Mouse (Mus musculus) hindbrain, embryonic 11.5 days (tissue): ENCODE results near the gene Gm13271. TPM values are rescaled to one million over a fixed set of nuclear protein-coding genes. Genes with fewer than 3 reads are reported as not detected.
"Not testable (repeated sequence)": the region's sequence is repeated elsewhere in the genome, so short reads cannot be mapped to it uniquely, and the experiment has no call there.

Experiments used
- ATAC-seq: fragments of 200-750 bp; cut with Nextera tagmentation; 2 replicates; pipeline ENCODE4 v1.8.0; 2017; ENCODE audit warnings: mild to moderate bottlenecking, moderate TSS enrichment, moderate library complexity; ENCODE audit not compliant: low FRiP score
- DNase-seq: peaks from one replicate; pipeline ENCODE4 v3.0.0-alpha.2; 2015; ENCODE audit warnings: low spot score
- H3K27ac ChIP-seq: fragments of 300-500 bp; sonication (generic); 2 replicates; pipeline ENCODE4 v1.5.1; 2014; ENCODE audit warnings: mild to moderate bottlenecking, low read depth, low read length
- H3K27me3 ChIP-seq: fragments of 300-500 bp; sonication (generic); 2 replicates; pipeline ENCODE4 v1.6.1; 2014; ENCODE audit warnings: mild to moderate bottlenecking, low read length, moderate library complexity, mixed read lengths; ENCODE audit not compliant: control insufficient read depth, insufficient read depth
- H3K36me3 ChIP-seq: fragments of 300-500 bp; sonication (generic); 2 replicates; pipeline ENCODE4 v1.6.1; 2014; ENCODE audit warnings: mild to moderate bottlenecking, low read length, moderate library complexity, mixed read lengths; ENCODE audit not compliant: control insufficient read depth, insufficient read depth
- H3K4me1 ChIP-seq: fragments of 300-500 bp; sonication (generic); replicated peaks from 2 replicates; pipeline ENCODE4 v1.6.1; 2014; ENCODE audit warnings: low read length, mixed read lengths; ENCODE audit not compliant: control insufficient read depth, insufficient read depth
- H3K4me2 ChIP-seq: fragments of 300-500 bp; sonication (generic); replicated peaks from 2 replicates; pipeline ENCODE4 v1.6.1; 2014; ENCODE audit warnings: mild to moderate bottlenecking, low read depth, low read length
- H3K4me3 ChIP-seq: fragments of 300-500 bp; sonication (generic); 2 replicates; pipeline ENCODE4 v1.5.1; 2014; ENCODE audit warnings: low read depth, low read length
- H3K9ac ChIP-seq: fragments of 300-500 bp; sonication (generic); 2 replicates; pipeline ENCODE4 v1.6.1; 2014; ENCODE audit warnings: low read depth, low read length
- H3K9me3 ChIP-seq: fragments of 300-500 bp; sonication (generic); 2 replicates; pipeline ENCODE4 v1.6.1; 2016; ENCODE audit warnings: low read length; ENCODE audit not compliant: control insufficient read depth
- WGBS: fragments of 180-500 bp; shearing (Covaris S2); extraction: QIAGEN DNeasy Blood & Tissue Kit; methylation state at CpG from one replicate; pipeline ENCODE4 v1.1.7; 2014; 5-methylcytosine and 5-hydroxymethylcytosine counted together
- polyA plus RNA-seq: library from polyadenylated mRNA; unstranded; fragments of >200 nt; fragmentation: Nextera tagmentation; extraction: Ambion mirVana; gene quantifications from 2 replicates; pipeline ENCODE4 v1.2.1, GENCODE M21; 2014

The Gm13271 gene
- polyA plus RNA-seq, 1 experiment from 2014 or later: not detected

GRCm38 (mm10) chr4:88757628-88758031 lies 3.0 kb downstream of the Gm13271 start:
- under 1% methylated on average over 18 of the region's 21 CpGs for WGBS
- Histone ChIP-seq H3K4me2 (peak overlapping the region; percentile 68), H3K4me3 (peak overlapping the region; percentile 44), H3K27ac (peak overlapping the region; percentile 49)
- DNase-seq (peak; percentile 81), ATAC-seq (peak; percentile 100)
- not testable (repeated sequence) for H3K9me3 ChIP-seq, H3K4me1 ChIP-seq, H3K27me3 ChIP-seq, H3K36me3 ChIP-seq, H3K9ac ChIP-seq

- not testable (repeated sequence) for H3K27me3 ChIP-seq, H3K4me2 ChIP-seq, H3K9me3 ChIP-seq, DNase-seq, H3K27ac ChIP-seq, ATAC-seq, H3K4me3 ChIP-seq, H3K9ac ChIP-seq, H3K36me3 ChIP-seq, H3K4me1 ChIP-seq
- 82% methylated on average over 9 of the region's 9 CpGs for WGBS
Measured at GRCm38 (mm10) chr4:88758751-88759150, 4.1 kb downstream of the Gm13271 start.

DNA sequence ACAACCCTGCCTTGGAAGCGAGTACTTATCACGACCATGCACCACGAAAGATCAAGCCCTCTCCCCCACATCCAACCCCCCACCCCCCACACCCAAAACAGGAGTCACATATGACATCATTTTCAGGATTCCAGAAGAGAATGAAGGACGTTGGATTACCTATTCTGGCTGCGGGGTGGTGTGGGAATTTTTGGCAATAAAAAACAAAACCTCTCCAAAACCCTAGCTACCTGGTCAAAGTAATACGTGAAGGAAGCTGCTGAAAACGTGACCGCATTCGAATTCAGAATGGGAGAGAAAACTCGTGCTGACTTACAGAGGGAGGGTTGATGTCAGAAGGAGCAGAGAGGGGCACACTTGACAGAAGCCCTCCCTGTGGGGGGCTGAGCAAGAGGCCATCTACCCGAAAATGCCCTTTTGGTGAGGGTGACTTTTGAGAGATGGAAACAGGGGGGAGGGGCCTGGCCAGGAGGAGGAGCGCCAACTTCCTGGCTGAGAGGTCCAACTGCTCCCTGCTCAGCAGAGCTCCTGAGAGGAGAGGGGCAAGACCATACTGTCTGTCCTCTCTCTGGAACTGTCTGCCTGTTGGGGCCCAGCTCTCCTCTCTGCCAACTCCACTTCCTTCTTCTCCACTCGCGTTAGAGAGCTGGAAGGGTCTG lies 5.1 kb downstream of the Gm13271 start, which contains the start of gene Gm13283:
Gene Gm13283 (plus strand): TSS at position 510 of the 659 bp plus-strand sequence.
- H3K4me2 ChIP-seq: peak within 1 kb of the TSS; percentile 29
- H3K4me1 ChIP-seq, H3K27me3 ChIP-seq, H3K36me3 ChIP-seq, H3K27ac ChIP-seq, H3K9me3 ChIP-seq, ATAC-seq, H3K9ac ChIP-seq, DNase-seq: not testable (repeated sequence)
- 0 out of 2 replicates have a peak within 1 kb of the TSS, but pooled peaks have one; percentile 13 for H3K4me3 ChIP-seq
- WGBS: 39% methylated on average over 6 of the region's 14 CpGs

GRCm38 (mm10) chr4:88760431-88760830 lies 5.8 kb downstream of the Gm13271 start:
- H3K27ac ChIP-seq, H3K27me3 ChIP-seq, H3K9me3 ChIP-seq, H3K9ac ChIP-seq, ATAC-seq, H3K4me1 ChIP-seq, H3K36me3 ChIP-seq: not testable (repeated sequence)
- peak; percentile 66 for DNase-seq
- Histone ChIP-seq H3K4me2 (peak overlapping the region; percentile 29), H3K4me3 (0 out of 2 replicates have a peak overlapping the region, but pooled peaks have one; percentile 13)
- 1% methylated on average over 11 of the region's 28 CpGs for WGBS

- not testable (repeated sequence) for H3K36me3 ChIP-seq, ATAC-seq, H3K4me2 ChIP-seq, H3K4me3 ChIP-seq, H3K9ac ChIP-seq, H3K27ac ChIP-seq, H3K9me3 ChIP-seq, H3K27me3 ChIP-seq, DNase-seq, H3K4me1 ChIP-seq
- WGBS: 73% methylated on average over 6 of the region's 8 CpGs
Measured at GRCm38 (mm10) chr4:88761776-88762175, 7.1 kb downstream of the Gm13271 start.

DNA sequence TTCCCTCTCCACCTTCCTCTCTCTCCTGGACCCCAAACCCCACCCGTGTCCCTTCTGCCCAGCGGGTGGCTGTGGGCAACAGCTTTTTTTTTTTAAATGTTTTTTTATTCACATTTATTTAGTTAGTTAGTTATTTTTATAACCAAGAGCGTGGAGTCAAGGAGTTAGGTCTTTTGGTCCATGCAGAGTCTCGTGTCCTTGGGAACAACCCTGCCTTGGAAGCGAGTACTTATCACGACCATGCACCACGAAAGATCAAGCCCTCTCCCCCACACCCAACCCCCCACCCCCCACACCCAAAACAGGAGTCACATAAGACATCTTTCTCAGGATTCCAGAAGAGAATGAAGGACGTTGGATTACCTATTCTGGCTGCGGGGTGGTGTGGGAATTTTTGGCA lies 7.7 kb downstream of the Gm13271 start:
- H3K36me3 ChIP-seq, H3K4me1 ChIP-seq, H3K4me3 ChIP-seq, H3K27me3 ChIP-seq, H3K27ac ChIP-seq, H3K4me2 ChIP-seq, DNase-seq, H3K9ac ChIP-seq, H3K9me3 ChIP-seq, ATAC-seq: not testable (repeated sequence)
- WGBS: 49% methylated on average over 8 of the region's 9 CpGs

DNA sequence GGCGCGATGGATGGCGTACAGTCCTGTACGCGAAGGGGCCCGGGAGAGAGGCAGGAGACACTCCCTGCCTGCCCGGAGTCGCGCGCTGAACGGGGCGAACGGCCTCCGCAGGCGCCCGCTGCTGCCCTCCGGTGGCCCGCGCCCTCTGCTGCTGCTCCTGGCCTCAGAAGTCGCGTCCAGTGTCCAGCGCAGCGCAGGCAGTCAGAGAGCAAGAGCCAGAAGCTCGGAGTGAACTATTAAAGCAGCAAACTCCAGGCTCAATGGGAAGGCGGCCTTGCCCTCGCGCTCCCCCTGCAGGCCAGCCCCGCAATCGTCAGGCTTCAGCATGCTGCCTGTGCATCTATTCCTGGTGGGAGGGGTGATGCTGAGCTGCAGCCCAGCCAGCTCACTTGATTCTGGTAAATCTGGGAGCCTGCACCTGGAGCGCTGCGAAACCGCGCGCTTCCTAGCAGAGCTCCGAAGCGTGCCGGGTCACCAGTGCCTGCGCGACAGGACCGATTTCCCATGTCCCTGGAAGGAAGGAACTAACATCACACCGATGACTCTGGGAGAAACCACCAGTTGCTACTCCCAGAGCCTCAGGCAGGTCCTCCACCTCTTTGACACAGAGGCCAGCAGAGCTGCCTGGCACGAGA lies 8.8 kb downstream of the Gm13271 start:
- H3K4me3 ChIP-seq: peak overlapping the region; percentile 18; the same call in 1 of the 2 replicates
- 4% methylated on average over 23 of the region's 42 CpGs for WGBS

DNA sequence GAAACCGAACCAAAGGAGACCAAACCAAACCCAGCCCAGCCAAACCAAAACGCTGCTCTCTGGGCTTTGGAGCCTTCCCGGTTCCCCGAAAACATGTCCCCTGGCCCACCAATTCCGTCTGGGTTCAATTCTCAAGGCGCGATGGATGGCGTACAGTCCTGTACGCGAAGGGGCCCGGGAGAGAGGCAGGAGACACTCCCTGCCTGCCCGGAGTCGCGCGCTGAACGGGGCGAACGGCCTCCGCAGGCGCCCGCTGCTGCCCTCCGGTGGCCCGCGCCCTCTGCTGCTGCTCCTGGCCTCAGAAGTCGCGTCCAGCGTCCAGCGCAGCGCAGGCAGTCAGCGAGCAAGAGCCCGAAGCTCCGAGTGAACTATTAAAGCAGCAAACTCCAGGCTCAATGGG lies 18.9 kb downstream of the Gm13271 start, which contains the start of gene Gm13290:
Gene Gm13290 (plus strand): TSS at position 301 of the 400 bp plus-strand sequence.
- not testable (repeated sequence) for H3K9me3 ChIP-seq, H3K9ac ChIP-seq, H3K4me2 ChIP-seq, H3K4me3 ChIP-seq, DNase-seq, H3K27ac ChIP-seq, H3K27me3 ChIP-seq, H3K4me1 ChIP-seq, H3K36me3 ChIP-seq, ATAC-seq
- no CpG with 5 or more reads among the region's 32 CpGs for WGBS

More for the DNA sequence above, 8.8 kb downstream of the Gm13271 start:
- not testable (repeated sequence) for H3K27me3 ChIP-seq, H3K27ac ChIP-seq, H3K4me1 ChIP-seq, ATAC-seq, H3K36me3 ChIP-seq, H3K9ac ChIP-seq, H3K9me3 ChIP-seq
- DNase-seq: peak; percentile 56
- H3K4me2 ChIP-seq: peak overlapping the region; percentile 39

- no CpG with 5 or more reads among the region's 29 CpGs for WGBS
- not testable (repeated sequence) for H3K9me3 ChIP-seq
Measured at GRCm38 (mm10) chr4:88776622-88777021, 22.0 kb downstream of the Gm13271 start, which contains the start of gene Gm13289. Gm13289 (plus strand) TSS chr4:88776922.

More at GRCm38 (mm10) chr4:88776622-88777021, 22.0 kb downstream of the Gm13271 start, which contains the start of gene Gm13289:
- not testable (repeated sequence) for H3K27ac ChIP-seq, H3K4me2 ChIP-seq, H3K27me3 ChIP-seq, H3K4me1 ChIP-seq, H3K36me3 ChIP-seq, H3K4me3 ChIP-seq, ATAC-seq, H3K9ac ChIP-seq, DNase-seq
